Mouse (Mus musculus): ENCODE data around the gene Csdc2.
"Not testable (repeated sequence)": the region's sequence is repeated elsewhere in the genome, so short reads cannot be mapped to it uniquely, and the experiment has no call there.

Gene Csdc2

DNA sequence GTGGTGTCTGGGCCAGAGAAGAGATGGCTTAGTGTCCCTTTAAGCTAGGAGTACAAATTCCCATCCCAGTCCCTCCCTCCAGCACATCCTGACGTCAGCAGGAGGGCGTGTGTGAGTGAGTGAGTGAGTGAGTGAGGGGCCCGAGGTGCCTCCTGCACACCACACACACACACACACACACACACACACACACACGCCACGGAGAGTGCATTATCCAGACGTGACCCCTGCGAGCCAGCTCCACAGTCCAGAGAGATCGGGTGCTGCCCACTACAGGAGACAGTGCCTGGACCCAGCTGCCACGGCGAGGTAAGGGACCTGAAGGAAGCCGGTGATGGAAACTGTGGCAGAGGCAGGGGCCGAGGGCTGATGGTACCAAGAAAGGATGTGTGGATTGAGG lies at the start of gene Csdc2:
TSS of gene Csdc2 (plus strand) at position 81 of the 400 bp plus-strand sequence.
- no peak for DNase-seq (ENCODE audit: low spot score)

DNA sequence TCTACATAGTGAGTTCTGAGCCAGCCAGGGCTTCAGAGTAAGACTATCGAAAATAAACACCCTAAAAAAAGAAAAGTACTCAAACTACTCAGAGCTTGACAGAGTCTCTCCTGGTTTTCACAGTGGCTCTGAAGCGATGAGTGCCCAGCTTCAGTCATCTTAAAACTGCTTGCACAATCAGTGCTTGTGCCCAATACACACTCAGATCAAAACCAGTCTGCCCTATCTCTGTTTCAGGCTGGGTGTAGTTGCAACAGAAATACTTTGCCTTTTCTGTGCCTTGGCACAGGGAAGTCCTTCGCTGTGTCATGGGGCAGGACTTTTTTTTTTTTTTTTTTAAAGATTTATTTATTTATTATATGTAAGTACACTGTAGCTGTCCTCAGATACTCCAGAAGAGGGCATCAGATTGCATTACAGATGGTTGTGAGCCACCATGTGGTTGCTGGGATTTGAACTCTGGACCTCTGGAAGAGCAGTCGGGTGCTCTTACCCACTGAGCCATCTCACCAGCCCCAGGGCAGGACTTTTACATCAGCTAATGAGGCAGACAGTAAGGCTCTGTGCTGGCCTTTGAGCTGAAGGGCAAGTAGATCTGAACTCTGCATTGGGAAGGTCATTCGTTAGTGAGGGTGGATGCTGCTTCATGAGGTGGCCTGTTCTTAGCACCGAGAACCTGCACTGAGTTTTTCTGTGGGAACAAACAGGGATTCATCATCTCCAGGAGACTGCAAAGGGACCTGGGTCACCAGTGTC lies 49.6 kb upstream of the Csdc2 start:
- DNase-seq (ENCODE audit: low spot score) = no peak

DNA sequence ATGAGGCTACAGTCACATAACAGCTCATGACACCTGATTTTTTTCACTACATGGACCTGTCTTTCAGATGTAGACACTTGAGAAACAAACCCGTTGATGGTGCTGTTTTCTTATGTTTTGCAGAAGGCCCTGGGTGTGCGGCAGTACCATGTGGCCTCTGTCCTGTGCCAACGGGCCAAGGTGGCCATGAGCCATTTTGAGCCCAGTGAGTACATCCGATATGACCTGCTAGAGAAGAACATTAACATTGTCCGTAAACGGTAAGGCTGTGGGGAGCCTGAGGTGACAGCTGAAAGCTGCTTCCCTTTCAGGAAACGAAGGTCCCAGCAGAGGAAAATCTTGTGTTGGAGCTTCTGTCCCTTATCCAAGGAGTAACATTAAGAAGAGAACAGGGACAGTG lies 47.4 kb upstream of the Csdc2 start:
- DNase-seq (ENCODE audit: low spot score) = no peak

DNA sequence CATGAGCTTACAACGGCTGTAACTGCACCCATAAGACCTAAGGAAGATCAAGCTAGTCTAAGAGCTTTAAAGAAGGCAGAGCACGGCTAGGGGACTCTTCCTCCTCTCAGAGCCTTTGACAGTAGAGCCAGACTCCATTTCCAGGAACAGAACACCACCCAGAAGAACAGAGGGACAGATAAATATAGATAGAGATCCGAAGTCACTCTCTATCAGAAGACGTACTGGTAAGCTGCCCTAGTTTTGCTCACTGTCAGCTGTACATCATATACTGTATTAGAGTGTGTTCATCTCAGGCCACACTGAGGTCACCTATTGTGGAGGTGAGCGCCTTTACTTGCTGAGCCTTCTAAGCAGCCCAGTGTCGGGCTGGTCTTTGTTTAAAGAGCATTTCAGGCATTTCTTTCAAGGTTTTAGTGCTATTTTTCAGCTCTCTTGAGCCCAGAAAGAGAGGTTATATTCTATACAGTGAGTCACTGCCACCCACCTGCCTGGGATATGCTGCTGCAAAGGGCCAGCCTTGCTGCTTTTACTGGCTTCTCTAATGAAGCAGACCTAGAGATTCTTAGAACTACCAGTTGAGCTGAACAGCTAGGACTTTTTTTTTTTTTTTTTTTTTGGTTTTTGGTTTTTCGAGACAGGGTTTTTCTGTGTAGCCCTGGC lies 45.3 kb upstream of the Csdc2 start:
- peak; percentile 37 for DNase-seq (ENCODE audit: low spot score)

DNA sequence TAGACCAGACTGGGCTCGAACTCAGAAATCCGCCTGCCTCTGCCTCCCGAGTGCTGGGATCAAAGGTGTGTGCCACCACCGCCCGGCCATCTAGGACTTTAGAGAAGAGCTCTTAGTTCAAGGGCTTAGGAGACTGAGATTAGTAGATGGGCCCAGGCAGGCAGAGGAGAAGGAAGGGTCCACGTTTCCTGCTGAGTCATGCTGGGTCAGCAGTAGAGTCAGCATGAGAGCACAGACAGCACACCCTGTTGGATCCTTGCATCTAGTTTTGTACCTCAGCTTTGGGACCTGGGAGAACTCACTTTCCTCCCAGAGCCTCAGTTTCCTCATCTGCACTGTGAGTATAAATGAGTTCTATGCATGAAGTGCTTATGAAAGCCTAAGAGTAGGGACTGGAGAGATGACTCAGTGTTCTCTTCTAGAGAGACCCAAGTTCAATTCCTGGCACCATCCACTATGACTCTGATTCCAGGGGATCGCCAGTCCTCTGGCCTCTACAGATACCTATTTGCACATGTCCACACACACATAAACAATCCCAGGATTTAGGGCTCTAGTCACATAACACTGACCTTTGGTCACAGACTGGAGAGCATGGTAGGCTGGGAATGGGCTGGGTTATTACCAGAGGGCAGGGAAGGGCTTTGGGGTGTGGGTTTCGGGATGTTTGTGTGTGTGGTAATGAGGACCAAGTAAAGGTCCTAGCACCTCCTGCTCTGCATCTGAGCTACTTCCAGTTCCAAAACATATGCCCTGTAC lies 44.6 kb upstream of the Csdc2 start:
- peak; percentile 79 for DNase-seq (ENCODE audit: low spot score)

DNA sequence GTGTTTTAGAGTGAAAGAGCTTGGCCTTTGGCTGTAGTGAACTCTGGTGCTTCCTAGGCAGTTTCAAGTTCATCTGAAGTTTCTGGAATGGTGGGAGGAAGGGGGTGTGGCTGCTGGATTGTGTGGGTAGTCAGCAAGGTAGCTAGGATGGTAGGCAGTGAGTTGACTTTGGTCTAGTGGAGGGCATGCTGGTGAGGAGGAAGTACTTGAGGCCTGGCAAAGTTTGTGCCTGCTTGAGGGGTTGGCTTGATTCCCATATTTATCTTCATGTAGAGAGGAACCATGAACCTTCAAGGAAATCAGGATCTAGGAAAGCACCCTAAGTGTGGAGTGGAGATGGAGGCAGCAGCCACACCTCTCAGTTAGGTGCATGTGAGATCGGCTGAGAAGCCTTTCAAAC lies 42.6 kb upstream of the Csdc2 start:
- DNase-seq (ENCODE audit: low spot score) = no peak

DNA sequence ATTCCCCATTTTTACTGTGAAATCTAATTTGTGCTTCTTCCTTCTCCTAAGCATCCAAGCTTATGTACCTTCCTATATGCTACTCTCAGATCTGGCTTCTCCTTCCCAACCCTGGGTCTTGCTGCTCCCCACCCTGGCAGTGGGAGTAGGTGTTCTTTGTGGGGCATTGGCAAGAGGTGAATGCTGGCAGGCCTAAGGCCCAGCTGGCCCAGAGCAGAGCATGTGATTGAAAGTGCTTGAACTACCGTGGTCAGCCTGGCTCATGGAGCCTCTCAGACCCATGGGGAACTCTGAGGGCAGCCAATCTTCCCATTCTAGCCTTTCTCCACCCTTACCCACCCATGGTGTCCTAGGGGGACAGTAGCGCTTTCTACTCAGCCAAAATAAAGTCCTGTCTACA lies 40.2 kb upstream of the Csdc2 start:
- DNase-seq (ENCODE audit: low spot score) = no peak

DNA sequence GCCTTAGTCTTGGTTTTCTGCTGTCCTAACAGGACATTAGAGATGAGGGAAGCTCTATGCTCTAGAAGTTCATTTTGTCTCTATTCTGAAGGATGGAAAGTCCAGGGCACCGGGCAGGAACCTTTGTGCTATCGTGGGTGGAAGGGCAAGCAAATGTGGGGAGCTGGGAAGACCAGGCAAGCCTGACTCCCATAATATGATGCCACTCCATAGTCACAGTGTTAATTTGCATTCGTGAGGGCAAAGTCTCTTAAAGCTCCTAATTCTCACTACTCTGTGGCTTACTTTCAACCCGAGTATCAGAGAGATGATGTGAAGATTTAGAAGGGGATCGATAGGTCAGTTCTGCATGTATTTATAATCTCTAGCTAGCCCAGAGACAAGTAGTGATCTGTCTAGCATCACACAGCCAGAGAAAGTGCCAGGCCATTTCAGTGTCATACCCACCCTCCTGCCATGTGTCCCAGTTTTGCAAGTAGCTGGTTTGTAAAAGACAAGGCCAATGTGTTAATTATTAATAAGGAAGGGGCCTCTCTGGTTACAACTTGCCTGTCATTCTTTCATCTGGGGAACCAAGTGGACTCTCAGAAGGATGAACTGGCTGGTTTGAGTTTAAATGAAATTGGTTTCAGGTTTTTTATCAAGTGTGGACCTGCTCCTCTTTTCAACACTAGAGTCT lies 38.8 kb upstream of the Csdc2 start:
- no peak for DNase-seq (ENCODE audit: low spot score)

DNA sequence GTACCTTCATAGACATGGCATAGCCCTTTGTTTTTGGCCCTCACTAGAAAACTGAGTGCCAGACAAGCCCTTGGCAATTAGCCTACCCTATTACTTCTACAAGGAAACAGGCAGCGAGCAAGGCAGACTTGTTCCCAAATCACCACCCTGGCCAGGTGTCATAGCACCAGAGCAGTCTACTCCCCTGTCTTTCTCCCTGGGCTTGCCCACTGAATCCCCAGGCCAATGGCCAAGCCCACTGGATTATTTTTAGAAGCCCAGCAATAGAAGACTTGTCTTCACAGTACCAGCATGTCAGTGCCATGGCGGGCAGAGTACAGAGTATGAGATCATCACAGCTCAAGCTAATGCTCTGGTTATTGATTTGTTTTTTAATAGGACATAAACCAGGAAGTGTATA lies 37.8 kb upstream of the Csdc2 start:
- no peak for DNase-seq (ENCODE audit: low spot score)

DNA sequence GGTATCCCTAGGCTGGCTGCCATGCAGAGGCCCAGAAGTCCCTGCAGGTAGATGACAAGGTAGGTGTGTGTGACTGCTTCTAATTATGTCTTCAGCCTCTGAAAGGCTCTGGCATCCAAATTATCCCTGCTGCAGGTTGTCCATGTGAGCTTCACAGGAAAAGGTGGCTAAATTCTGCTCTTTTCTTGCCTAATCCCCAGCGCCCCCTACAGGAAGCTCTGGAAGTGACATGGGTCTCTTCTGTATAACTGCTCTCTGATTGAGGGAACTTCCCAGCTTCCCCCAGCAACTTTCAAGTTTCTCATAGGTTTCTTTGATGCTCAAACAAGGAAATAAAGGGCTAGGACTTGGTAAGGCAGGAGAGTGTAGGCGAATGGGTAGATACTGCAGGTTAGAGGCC lies 31.6 kb upstream of the Csdc2 start:
- DNase-seq (ENCODE audit: low spot score) = peak; percentile 74

DNA sequence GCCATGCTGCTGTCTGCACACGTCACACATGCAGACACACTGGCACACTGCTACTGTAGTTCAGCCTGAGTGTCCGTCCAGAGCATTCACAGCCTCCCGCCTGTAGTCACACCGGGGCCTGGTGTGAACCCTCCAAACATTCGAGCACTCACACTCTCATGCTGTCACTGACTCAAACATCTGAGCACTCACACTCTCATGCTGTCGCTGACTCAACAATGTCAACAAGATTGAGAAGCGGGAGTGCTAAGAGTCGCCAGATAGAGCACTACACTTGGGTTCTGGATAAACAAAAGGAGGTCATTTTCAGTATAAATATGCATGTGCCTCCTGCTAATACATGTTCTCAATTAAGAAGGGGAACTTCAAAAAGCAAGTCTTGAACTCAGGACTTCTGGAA lies 28.6 kb upstream of the Csdc2 start:
- no peak for DNase-seq (ENCODE audit: low spot score)

DNA sequence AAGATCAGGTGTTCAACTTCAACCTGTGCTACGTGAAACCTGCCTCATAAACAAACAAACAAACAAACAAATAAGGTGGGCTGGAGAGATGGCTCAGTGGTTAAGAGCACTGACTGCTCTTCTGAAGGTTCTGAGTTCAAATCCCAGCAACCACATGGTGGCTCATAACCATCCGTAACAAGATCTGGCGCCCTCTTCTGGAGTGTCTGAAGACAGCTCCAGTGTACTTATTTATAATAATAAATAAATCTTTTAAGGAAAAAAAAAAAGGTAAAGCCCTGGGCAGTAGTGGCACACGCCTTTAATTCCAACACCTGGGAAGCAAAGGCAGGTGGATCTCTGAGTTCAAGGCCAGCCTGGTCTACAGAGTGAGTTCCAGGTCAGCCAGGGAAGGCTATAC lies 27.8 kb upstream of the Csdc2 start:
- DNase-seq (ENCODE audit: low spot score) = not testable (repeated sequence)

DNA sequence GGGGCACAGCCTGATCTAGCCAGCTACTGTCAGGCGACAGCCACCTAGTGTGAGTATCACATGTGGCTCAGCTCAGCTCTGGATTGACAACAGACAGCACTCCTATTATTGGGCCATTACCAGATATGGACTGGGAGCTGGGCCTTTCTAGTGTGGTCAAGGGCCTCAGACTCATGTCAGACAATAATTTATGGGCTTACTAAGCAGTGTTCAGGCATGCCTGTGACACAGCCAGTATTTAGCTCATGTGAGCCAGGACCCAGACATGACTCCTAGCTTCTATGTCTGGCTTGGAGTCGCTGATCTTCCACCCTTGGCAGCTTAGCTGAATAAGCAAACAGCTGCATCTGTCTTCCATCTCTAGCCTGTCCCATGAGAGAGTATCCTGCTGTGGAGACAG lies 24.1 kb upstream of the Csdc2 start:
- DNase-seq (ENCODE audit: low spot score) = no peak

DNA sequence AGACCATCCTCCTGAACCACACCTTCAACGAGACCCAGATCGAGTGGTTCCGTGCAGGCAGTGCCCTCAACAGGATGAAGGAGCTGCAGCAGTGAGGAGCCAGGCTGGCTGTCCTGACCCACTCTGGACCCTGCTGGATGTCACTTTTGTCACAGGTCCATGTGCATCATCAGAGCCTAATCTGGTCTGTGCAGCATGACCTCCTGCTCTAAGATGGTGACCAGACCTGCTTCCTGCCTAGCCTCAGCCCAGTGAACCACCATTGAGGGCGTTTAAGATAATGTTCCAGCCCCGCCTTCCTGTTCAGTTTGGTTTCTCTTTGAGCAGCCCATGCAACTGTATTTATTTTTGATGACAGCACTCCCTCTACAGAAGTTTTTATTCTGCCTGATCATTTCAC lies 21.9 kb upstream of the Csdc2 start:
- DNase-seq (ENCODE audit: low spot score) = no peak

DNA sequence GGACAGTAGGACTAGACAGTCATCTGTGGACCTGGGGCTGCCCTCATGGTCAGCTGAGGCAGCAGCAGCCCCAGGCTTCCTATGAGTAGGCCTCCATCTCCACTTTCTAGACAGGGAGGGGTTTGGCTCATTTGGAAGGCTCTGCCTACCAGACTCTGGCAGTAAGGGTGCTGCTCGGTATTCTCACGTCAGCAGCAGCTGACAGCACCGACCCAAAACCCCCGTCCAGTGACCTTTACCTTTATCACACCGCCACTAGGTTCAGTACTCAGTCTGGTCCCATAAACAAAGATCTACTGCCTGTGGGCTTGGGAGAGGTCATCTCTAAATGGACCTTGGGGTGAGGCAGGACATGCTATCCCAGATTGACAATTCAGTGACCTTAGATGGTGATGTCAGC lies 20.9 kb upstream of the Csdc2 start:
- DNase-seq (ENCODE audit: low spot score) = no peak

DNA sequence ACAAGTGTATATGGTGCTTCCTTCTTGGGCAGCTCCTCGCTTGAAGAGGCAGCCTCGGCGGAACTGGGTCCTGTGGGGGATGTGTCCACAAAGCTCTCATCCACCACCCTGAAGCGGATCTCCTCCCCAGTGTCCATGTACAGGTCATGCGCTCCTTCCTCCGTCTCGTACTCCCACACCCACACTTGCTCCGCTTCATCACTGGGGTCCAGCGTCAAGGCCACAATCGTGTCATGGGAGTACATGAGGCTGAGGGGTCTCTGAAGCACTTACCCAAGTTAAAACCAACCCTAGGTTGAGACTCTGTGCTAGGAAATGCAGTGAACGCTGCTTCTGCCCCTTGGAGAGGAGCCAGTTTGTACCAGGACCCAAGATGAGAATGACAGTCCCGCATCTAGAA lies 19.4 kb upstream of the Csdc2 start:
- DNase-seq (ENCODE audit: low spot score) = no peak

DNA sequence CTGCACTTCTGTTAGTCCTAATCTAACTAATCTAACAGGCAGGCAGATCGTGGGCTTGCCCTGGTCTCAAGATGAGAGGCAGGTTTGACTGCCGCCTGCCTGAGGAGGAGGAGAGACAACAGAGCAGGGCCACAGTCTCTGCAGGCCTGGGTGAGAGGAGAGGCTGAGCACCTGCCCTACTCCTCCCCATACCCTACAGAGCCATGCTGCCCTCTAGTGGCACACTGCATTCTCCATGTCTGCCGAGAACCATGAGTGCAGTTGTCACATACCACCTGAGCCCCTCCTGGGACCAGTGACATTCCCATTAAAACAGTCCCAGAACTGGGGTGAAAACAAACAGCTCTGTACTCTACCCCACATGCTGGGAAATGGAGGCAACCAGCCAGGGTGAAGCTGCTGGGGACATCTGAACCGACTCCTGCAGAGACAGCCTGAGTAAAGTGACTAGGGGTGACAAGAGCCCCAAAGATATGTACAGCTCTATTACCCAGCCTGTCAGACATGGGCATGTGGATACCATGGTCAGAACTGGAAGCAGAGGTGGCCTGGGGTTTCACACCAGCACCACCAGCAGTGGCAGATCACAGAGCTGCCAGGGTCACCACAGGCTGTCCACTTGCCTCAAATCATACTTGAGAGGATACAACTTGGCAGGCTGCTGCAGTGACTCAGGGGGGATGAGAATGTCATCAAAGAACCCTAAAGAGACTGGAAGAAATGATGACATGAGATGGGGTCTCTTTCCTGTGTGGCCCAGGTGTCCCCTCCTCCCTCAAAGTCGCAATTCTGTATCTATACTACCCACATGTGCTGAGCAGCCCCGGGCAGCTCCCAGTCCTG lies 18.7 kb upstream of the Csdc2 start:
- DNase-seq (ENCODE audit: low spot score) = peak; percentile 71

DNA sequence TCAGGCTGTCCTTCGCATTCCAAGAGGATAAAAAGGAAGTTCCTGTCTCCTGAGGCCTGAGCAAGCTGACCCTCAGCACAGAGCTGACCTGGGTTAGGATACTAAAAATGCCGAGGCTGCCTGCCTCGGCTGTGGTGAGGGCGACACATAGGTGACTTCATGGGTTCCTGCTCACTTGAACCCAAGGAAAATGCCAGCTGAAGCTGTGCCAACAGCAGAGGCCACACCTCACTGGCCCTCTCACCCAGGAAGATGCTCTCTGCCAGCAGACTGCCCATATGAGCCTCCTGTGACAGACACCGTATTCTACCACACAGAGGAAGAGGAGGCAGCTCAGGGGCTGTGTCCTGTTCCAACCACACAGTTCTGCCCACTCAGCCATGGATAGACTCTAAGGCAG lies 17.5 kb upstream of the Csdc2 start:
- DNase-seq (ENCODE audit: low spot score) = no peak

DNA sequence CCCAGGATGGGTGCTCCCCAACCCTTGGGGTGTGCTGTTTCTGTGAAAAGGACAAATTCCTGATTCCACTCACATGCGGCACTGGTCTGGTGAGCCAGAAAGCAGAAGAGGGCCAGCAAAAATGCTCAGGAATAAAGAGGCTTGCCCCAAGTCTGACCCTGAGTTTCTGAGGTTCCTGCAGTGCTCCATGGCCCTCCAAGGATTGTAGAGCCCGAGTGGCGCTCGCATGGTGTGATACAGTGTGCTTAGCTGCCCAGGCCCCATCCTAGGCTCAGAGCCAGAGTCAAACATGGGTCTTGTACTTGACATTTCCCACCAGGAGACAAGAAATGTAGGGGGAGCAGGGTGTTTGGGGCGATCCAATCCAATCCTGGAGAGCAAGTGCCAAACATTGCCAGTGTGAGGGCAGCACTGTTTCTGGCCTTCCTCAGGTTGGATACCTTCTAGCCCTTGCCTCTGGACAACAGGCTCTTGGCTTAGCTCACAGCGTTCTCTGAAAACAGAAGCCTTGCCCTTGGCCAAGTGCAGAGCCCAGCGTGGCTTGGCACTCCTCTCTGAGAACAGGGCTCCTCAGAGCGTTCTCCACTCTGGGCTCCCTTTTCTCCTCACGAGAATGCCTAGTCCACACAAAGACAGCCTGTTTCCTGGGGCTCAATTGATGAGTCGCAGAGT lies 15.9 kb upstream of the Csdc2 start:
- no peak for DNase-seq (ENCODE audit: low spot score)

DNA sequence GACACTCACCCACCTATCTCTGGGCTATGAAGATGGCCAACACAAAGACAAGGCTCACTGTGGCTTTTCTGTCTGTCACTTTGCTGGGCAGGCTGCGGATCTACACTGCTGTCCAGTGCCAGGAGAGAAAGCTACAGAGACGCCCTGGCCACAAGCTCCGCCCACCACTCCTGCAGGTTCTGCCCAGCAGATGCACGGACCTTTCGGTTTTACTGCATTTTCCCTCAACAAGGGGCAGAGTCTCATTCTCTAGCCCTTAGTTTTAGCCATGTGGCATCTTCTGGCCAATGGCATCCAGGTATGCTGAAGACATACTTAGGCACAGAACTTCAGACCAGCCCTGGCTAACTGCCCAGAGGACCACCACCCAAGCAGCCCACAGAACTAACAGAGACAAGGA lies 15.3 kb upstream of the Csdc2 start:
- no peak for DNase-seq (ENCODE audit: low spot score)

DNA sequence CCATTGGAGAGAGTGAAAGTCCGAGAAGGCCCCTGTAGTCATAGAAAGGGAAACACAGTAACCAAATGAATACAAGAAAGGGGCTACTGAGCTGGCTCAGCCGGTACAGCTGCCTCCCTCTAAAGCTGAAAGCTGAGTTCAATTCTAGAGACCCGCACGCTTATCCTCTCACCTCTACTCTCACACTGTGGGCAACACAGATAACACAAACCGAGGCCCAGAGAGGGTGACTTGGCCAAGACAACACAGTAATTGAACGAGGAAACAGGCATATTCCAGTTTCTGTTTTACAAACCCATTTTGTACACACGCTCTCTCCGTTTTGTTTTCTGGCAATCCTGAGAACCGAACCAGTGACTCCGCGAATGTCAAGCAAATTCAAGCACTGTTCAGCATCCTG lies 11.6 kb upstream of the Csdc2 start:
- DNase-seq (ENCODE audit: low spot score) = peak; percentile 73
